Mouse (Mus musculus): Measurements from ENCODE around the gene Efcab6.
A peak's percentile ranks its signal among the peaks of the same experiment; 100 is the strongest.

The Efcab6 gene

GRCm38 (mm10) chr15:83965126-83965525 lies 100.1 kb downstream of the Efcab6 start:
- no peak for DNase-seq

DNA sequence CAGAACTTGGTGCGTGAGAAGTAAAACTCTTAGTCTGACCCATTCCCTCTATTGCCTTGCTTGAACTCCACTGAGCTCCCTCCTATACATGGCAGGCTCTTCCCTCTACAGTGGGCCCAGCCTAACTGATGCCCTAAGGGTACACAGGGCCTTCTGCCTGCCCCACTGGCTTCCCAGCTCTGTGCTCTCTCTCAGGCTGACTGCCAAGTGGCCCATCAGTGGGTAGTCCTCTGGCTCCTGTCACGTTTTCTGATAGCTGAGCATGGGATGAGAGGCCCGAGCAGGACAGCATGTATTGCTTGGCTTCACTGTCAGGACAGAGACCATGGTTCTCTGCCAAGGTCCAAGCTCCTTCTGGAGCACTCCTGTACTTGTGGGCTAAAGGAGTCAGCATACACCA lies 106.8 kb downstream of the Efcab6 start:
- DNase-seq: no peak

- no peak for DNase-seq
These were observed 108.2 kb downstream of the Efcab6 start for GRCm38 (mm10) chr15:83956996-83957395.

DNA sequence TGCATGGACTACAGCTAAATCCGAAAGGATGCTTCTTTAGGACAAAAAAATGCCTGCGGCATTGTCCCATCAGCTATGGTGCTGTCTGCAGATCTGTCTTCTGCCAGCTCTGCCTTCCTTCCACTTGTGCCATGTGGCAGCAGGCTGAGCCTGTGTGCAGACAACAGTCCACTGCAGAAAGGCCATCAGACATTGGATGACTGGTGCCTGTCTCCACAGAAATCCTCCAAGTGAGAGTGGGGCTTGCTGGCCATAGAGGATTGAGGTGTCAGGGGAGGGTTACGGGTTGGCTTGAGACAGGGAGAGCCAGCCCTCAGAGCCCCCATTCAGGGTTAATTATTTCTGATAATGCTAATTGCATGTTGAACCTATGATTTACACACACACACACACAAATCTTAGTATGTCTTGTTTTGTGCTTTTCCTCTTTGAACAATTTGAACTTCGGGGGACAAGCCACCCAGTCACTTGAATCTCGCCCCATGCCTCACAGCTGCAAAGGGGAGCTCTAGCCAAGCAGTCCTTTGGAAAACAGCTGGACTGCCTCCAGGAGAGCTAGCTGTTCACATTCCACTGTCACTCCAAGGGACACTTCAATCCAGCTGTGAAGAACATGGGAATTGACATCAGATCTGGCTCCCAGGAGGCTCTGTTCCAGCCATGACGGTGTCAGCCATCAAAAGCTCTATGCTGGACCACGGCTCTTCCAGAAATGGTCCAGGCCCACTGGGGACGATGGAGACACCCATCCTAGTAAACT lies 109.1 kb downstream of the Efcab6 start:
- DNase-seq: peak; percentile 69

DNA sequence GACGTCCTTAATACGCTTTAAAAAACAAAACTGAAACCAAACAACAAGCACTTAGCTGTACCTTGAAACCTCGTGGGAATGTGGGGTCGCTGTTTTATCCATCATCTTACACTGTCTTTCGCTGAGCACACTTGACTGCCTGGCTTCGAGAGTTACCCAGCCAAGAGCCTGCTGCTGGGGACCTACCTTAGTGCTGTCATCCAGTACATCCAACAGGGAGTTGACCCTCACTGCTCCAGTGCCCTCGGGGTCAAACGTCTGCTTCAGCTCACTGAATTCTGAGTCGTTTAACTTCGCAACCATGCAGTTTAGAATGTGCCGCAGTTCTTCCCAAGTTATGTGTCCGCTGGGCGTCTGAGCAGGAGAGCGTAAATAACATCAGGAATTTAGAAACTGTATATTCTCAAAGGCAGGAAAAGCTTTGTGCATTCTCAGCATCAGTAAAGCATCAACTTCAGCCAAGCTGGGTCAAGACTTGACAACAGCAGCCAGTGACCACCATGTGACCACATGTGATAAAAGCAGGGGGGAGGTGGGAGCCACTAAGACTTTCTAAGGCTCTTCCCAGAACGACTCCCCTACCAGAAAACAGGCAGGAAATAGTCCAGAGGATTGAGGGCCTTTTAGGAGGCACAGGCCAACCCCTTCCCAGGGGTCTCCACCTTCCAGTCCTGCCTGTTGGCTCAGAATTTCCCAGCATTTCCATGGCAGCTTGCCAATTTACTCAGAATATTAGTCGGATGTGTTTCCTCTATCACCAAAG lies 115.3 kb downstream of the Efcab6 start:
- DNase-seq: no peak

DNA sequence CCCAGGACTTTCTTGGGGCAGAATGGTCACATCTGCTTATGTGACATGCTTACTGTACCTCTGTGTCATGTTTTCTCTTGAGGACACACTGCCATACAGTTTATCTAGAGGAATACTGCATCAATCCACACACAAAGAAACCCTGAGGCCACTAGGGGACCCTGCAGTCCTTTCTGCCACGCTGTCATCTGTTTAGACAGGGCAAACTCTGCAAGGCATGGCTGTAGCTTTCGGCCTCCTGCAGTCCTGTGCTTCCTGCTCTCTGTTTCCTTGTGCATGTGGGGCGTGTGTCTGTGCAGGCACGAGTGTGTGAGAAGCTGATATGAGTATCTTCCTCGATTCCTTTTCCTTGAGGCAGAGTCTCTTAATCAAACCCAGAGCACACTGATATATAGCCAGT lies 125.5 kb downstream of the Efcab6 start:
- DNase-seq: no peak

- no peak for DNase-seq
These were observed 126.7 kb downstream of the Efcab6 start for GRCm38 (mm10) chr15:83938466-83938865.

DNA sequence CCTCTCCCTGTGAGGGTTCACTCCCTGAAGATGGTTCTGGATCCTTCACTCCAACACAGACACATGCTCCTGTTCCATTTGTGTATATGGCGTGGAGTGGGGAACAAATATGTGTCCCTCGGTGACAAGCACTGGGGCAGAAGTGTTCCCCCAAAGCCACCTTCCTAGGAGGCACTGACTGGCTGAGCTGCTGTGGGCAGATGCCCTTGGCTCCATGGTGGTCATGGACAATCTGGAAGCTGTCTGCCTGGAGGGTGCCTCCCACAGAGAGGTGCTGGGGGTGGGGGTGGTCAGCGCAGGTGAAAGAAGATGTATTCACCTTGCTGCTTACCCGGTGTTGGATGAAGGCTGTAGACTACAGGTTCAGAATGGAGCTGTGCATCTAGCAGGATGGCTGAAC lies 128.7 kb downstream of the Efcab6 start:
- DNase-seq: no peak

DNA sequence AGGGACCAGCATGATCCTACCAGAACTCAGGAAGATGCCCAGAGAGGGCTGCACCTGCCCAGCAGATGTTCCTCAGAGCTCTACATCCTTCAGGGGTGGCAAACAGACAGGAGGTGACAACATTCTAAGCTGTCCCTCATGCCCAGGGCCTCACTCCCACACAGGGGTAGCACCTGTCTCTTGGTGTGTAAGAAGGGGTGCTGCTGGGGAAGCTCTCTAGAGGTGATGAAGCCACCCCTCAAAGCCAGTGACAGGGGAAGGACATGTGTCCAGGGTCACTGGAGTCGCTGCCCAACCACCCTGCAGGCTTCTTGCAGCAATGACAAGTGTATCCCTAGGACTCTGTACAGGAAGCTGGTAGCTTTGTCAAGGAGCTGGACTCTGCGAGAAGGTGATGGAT lies 130.4 kb downstream of the Efcab6 start:
- DNase-seq: no peak

- DNase-seq: no peak
These were observed 139.8 kb downstream of the Efcab6 start for GRCm38 (mm10) chr15:83925338-83925737.

GRCm38 (mm10) chr15:83924656-83925055 lies 140.5 kb downstream of the Efcab6 start:
- peak; percentile 26 for DNase-seq

- no peak for DNase-seq
These were observed 149.8 kb downstream of the Efcab6 start for GRCm38 (mm10) chr15:83915376-83915775.

DNA sequence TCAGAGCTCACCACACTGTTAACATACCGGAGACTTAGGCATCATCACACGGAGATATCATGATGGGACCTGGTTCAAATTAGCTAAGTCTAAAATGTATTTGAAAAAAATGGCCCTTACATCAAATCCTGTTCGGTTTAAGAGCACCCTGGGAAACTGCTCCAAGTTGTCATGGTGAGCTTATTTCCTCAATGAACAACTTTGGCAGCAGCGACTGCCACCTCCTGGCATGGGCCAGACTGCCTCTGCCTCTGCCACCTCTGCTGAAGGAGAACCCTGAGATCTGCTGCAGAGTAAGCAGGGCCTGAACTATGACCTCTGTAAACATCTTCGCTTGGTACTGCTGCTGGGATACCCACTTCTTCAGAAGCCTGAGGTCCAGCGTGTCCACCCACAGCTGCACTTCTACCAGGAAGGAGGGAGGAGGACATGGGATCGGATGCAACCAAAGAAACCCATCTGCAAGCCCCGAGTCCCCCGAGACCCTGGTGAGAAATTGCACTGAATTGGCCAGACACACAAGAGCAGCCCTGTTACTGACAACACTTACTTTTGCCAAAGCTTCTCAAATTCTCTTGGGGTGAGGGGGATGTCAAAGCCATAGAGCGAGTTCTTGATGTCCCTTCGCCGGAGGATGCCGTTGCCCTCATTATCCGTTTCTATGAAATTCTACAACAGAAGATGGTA lies 152.0 kb downstream of the Efcab6 start:
- DNase-seq: no peak

DNA sequence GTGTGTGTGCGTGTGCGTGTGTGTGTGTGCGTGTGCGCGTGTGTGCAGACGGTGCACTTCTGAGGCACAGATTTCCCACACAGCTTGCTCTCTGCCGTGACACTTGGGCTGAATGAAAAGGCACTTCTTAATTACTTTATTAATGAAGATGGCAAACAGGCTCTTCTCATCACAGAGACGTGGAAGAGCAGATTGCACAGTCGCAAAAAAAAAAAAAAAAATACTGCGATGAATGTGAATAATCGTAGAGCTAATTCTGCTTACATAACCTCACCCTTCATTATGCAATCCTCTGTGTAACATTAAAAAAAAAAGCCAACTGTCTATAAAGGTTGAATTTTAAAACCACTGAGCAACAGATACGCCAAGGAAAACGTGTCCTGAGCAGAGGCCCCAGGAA lies 158.7 kb downstream of the Efcab6 start:
- DNase-seq: no peak

- DNase-seq: no peak
These were observed 167.9 kb downstream of the Efcab6 start for GRCm38 (mm10) chr15:83897286-83897685.

DNA sequence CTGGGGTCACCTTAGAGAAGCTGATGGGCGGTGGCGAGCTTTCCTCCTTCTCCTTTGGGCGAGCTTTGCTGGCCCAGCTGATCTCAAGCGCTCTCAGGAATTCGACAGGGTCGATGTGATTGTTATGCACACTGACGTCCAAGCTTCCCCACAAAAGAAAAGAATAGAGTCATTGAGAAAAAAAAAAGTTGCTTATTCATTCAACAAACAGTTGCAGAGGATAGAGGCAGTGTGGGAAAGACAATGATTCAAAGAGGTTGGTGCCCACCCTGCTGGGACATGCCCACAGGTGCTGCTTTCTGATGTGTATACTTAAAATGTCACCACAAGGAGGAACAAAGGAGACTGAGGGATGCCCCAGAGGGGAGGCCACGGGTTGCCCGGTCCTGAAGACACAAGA lies 169.2 kb downstream of the Efcab6 start:
- no peak for DNase-seq

DNA sequence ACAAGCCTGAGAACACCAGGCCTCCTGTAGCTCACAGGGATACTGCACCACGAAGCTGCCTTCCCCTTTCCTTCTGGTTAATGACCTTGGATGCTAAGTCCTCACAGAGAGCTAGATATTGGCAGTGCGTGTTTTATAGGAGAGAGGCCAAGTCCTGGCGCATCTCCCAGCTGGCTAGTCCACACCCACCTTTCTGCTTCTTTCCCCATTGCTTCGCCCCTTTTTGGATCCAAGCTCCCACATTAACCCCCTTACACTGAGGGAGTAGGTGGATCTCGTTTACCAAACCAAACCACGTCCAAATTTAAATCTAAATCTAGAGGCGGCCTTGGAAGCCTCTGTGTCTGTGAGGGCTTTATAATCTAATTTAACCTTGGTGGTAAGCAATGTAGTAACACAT lies 170.9 kb downstream of the Efcab6 start:
- no peak for DNase-seq

GRCm38 (mm10) chr15:83892871-83893270 lies 172.3 kb downstream of the Efcab6 start:
- DNase-seq: no peak

DNA sequence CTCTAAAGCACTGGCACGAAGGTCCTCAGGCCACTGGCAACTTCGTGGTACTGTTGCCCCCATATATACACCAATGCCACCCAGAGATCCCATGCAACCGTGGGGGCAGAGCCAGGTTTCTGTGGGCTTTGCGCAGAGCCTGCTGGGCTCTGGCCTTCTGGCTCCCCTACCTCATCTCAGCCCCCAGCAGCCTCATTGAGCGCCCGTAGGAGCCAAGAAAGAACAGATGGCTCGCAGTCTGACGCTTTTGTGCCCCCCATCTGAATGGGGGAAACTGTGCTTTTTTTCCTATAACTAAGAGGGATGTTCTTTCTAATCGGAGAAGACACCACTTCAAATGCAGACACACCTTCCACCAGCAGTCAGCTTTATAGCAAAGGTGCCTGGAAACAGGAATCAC lies 180.9 kb downstream of the Efcab6 start:
- DNase-seq: no peak

DNA sequence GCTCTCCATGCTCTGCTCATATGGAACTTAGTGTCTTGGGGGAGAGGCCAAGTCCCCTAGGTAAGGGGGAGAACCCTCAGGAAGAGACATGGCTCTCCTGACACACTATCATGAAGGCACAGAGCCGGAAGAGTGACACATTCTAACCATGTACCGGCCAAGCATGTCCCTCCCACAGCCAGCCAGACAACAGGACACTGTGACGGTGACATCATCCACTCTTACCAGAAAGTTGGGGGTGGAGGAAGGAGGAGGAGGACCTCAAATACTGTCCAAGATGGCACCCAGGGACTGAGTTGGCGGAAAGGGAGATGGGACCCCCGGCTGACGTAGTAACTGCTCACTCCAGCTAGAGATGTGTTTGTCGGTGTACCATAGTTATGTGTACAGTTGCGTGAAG lies 181.4 kb downstream of the Efcab6 start:
- no peak for DNase-seq

DNA sequence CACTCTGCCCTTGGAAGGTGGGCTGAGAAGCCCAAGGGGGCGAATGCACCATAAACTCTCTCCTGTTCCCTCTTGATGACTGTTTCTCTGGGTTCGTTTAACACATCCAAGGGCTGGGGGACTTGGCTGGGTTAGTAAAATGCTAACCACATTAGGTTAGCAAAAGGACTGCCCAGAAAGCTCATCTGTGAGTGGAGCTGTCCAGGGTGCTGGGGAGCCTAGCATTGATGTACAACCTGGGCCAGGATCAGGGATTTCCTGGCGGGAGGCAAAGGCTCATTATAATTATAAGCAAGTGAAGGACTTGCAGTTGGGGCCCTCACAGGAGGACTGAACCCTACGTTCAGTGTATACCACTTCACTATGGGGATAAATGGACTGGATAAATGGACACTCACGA lies 185.3 kb downstream of the Efcab6 start:
- peak; percentile 43 for DNase-seq

GRCm38 (mm10) chr15:83877898-83878297 lies 187.3 kb downstream of the Efcab6 start:
- no peak for DNase-seq

DNA sequence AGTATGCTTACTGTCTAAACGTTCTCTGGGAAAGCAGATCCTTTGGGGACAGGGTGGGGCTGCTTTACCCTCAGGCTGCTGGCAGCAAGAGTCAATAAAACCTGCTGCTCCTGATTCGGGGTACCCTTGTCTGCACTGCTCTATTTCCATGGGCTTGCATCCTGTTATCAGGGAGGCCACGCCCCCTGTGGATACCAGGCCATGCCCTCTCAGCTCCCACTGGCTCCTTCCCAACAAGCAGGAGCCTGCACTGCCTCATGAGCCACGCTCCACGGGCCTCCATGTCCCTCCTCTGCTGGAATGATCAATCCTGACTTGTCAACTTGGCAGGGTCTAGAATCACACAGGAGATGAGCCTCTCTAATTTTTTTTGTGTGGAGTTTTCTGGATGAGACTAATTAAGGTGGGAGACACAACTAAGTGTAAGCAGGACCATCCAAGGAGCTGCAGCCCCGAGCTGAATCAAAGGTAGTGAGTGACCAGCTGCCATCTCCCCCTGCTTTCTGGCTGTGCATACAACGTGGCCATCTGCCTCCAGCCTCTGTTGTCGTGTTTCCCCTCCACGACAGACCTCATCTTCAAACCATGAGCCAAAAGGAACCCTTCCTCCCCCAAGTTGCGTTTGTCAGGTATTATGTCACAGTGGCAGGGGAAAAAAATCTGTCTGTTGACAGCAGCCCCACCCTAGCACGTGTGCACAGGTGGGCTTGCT lies 187.9 kb downstream of the Efcab6 start:
- DNase-seq: no peak

All from lung, postnatal 14 days (tissue).